Mouse (Mus musculus): ENCODE measurements around the gene Mybl2. TPM values are rescaled to one million over a fixed set of nuclear protein-coding genes. Genes with fewer than 3 reads are reported as not detected.

Gene Mybl2
- total and polyA plus RNA-seq, 3 experiments: 60.8 to 145 TPM; not detected in 1

GRCm38 (mm10) chr2:163084519-163084918, 30.0 kb downstream of the Mybl2 start:
- no peaks in the 10 kb centered on the region; a peak in 1 of 4 replicates for H3K36me3 ChIP-seq (ENCODE audit: control insufficient read depth in 1 of 2, insufficient read depth in 2 of 2, low read length in 2 of 2)
- no peak overlapping the region for H3K27ac ChIP-seq (ENCODE audit: control insufficient read depth, low read depth, low read length)
- no peaks in the 10 kb centered on the region for H3K27me3 ChIP-seq (ENCODE audit: control insufficient read depth in 1 of 2, insufficient read depth in 2 of 2, low read length in 2 of 2)
- TF ChIP-seq KAT2A (conservative IDR thresholded peaks at IDR 0.05; ENCODE audit: low read depth, low read length) (no peak), MAZ (IDR thresholded peaks at IDR 0.05; ENCODE audit: low read depth, low read length) (no peak), CHD2 (IDR thresholded peaks at IDR 0.05; ENCODE audit: low read length) (no peak), GATA1 (IDR thresholded peaks at IDR 0.05; ENCODE audit: low read depth, low read length) (no peak), GABPA (IDR thresholded peaks at IDR 0.05; ENCODE audit: low read depth, low read length) (no peak), CHD1 (IDR thresholded peaks at IDR 0.05; ENCODE audit: low read depth, low read length) (no peak), MAX (IDR thresholded peaks at IDR 0.05; ENCODE audit: low read length) (no peak), POLR2AphosphoS2 (IDR thresholded peaks at IDR 0.05; ENCODE audit: low read length) (no peak), E2F4 (IDR thresholded peaks at IDR 0.05; ENCODE audit: borderline replicate concordance, low read depth, low read length) (no peak), POLR2AphosphoS5 (IDR thresholded peaks at IDR 0.05; ENCODE audit: borderline replicate concordance, low read depth, low read length) (no peak), RAD21 (IDR thresholded peaks at IDR 0.05; ENCODE audit: low read depth, low read length) (no peak), ZC3H11A (IDR thresholded peaks at IDR 0.05; ENCODE audit: low read depth, low read length) (no peak), NRF1 (IDR thresholded peaks at IDR 0.05; ENCODE audit: insufficient read depth, low read depth, low read length, poor library complexity, severe bottlenecking) (no peak), ELF1 (IDR thresholded peaks at IDR 0.05; ENCODE audit: low read depth, low read length) (no peak), POLR2A (IDR thresholded peaks at IDR 0.05; ENCODE audit: control insufficient read depth in 1 of 2, insufficient read depth in 1 of 2, low read depth in 1 of 2, low read length in 2 of 2, poor library complexity in 1 of 2) (no peak; a peak in 1 of 4 replicates), ZKSCAN1 (IDR thresholded peaks at IDR 0.05; ENCODE audit: low read depth, low read length) (no peak), CTCF (IDR thresholded peaks at IDR 0.05 in 2 of 3, conservative IDR thresholded peaks at IDR 0.05 in 1 of 3; ENCODE audit: control insufficient read depth in 1 of 3, insufficient read depth in 1 of 3, low read depth in 2 of 3, low read length in 3 of 3, poor library complexity in 1 of 3, severe bottlenecking in 1 of 3) (no peak), USF1 (IDR thresholded peaks at IDR 0.05; ENCODE audit: low read depth, low read length) (no peak)
- no peak overlapping the region for H3K9ac ChIP-seq (ENCODE audit: control insufficient read depth, low read depth, low read length, poor library complexity, severe bottlenecking)
- no peaks in the 10 kb centered on the region for H3K4me1 ChIP-seq (ENCODE audit: control insufficient read depth in 1 of 2, insufficient read depth in 2 of 2, low read length in 2 of 2)
- no peak overlapping the region for H3K4me3 ChIP-seq (ENCODE audit: control insufficient read depth in 1 of 2, insufficient read depth in 1 of 2, low read depth in 2 of 2, low read length in 2 of 2)
- no peaks in the 10 kb centered on the region for H3K79me2 ChIP-seq (ENCODE audit: control insufficient read depth, insufficient read depth, low read length, poor library complexity)
- no peak for DNase-seq (ENCODE audit: low read depth, low spot score)
- no peaks in the 10 kb centered on the region for H3K9me3 ChIP-seq (replicated peaks; ENCODE audit: insufficient read depth, low read length)

DNA sequence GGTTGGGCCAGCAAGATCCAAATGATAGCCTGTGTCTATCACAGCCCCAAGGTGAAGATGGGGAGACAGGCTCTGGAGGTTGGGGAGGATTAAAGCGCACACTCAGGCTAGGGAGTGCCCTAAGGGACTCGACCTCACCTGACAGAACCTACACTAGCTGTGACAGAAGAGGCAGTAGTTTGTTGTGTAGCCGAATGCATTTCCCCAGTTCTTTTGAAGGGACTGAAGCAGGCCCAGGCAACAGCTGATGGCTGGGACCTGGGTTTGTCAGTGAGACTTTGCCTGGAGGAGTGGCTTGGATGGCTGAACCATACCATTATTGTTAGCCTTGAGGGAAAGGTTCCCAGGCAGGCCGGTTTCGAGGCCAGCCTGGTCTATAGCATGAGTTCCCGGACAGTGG, 30.6 kb downstream of the Mybl2 start:
- no peak overlapping the region for H3K9ac ChIP-seq (ENCODE audit: control insufficient read depth, low read depth, low read length, poor library complexity, severe bottlenecking)
- DNase-seq (ENCODE audit: low read depth, low spot score): no peak
- no peak overlapping the region for H3K27ac ChIP-seq (ENCODE audit: control insufficient read depth, low read depth, low read length)
- no peaks in the 10 kb centered on the region; a peak in 1 of 4 replicates for H3K36me3 ChIP-seq (ENCODE audit: control insufficient read depth in 1 of 2, insufficient read depth in 2 of 2, low read length in 2 of 2)
- H3K4me3 ChIP-seq (ENCODE audit: control insufficient read depth in 1 of 2, insufficient read depth in 1 of 2, low read depth in 2 of 2, low read length in 2 of 2): no peak overlapping the region
- H3K9me3 ChIP-seq (replicated peaks; ENCODE audit: insufficient read depth, low read length): no peaks in the 10 kb centered on the region
- no peak for TF ChIP-seq ZC3H11A (IDR thresholded peaks at IDR 0.05; ENCODE audit: low read depth, low read length)
- TF ChIP-seq ETS1 (IDR thresholded peaks at IDR 0.05; ENCODE audit: low read depth, low read length): no peak
- TF ChIP-seq CHD1 (IDR thresholded peaks at IDR 0.05; ENCODE audit: low read depth, low read length): no peak
- no peak for TF ChIP-seq MYC (IDR thresholded peaks at IDR 0.05; ENCODE audit: low read depth, low read length)
- no peak for TF ChIP-seq E2F4 (IDR thresholded peaks at IDR 0.05; ENCODE audit: borderline replicate concordance, low read depth, low read length)
- TF ChIP-seq TAL1 (IDR thresholded peaks at IDR 0.05; ENCODE audit: low read length): no peak
- TF ChIP-seq MYB (IDR thresholded peaks at IDR 0.05; ENCODE audit: low read depth, low read length): no peak
- TF ChIP-seq EP300 (IDR thresholded peaks at IDR 0.05; ENCODE audit: low read depth in 1 of 2, low read length in 2 of 2): no peak
- TF ChIP-seq ZMIZ1 (IDR thresholded peaks at IDR 0.05; ENCODE audit: low read depth, low read length): no peak
- no peak for TF ChIP-seq POLR2AphosphoS2 (IDR thresholded peaks at IDR 0.05; ENCODE audit: low read length)
- TF ChIP-seq MAFK (IDR thresholded peaks at IDR 0.05; ENCODE audit: borderline replicate concordance, low read depth, low read length): no peak
- TF ChIP-seq SMC3 (IDR thresholded peaks at IDR 0.05; ENCODE audit: low read depth, low read length): no peak
- TF ChIP-seq MAZ (IDR thresholded peaks at IDR 0.05; ENCODE audit: low read depth, low read length): no peak
- TF ChIP-seq USF1 (IDR thresholded peaks at IDR 0.05; ENCODE audit: low read depth, low read length): no peak
- no peak for TF ChIP-seq BHLHE40 (IDR thresholded peaks at IDR 0.05; ENCODE audit: borderline replicate concordance, low read depth, low read length)
- TF ChIP-seq NRF1 (IDR thresholded peaks at IDR 0.05; ENCODE audit: insufficient read depth, low read depth, low read length, poor library complexity, severe bottlenecking): no peak
- TF ChIP-seq NELFE (IDR thresholded peaks at IDR 0.05; ENCODE audit: low read depth, low read length): no peak
- TF ChIP-seq ZNF384 (IDR thresholded peaks at IDR 0.05; ENCODE audit: low read depth, low read length): no peak
- H3K4me1 ChIP-seq (ENCODE audit: control insufficient read depth in 1 of 2, insufficient read depth in 2 of 2, low read length in 2 of 2): no peaks in the 10 kb centered on the region
- no peaks in the 10 kb centered on the region for H3K79me2 ChIP-seq (ENCODE audit: control insufficient read depth, insufficient read depth, low read length, poor library complexity)
- no peaks in the 10 kb centered on the region for H3K27me3 ChIP-seq (ENCODE audit: control insufficient read depth in 1 of 2, insufficient read depth in 2 of 2, low read length in 2 of 2)

All from MEL (cell line).